Mouse (Mus musculus) kidney, embryonic 16.5 days (tissue): ENCODE data around the gene Ank2. TPM values are rescaled to one million over a fixed set of nuclear protein-coding genes. Genes with fewer than 3 reads are reported as not detected.
"Not testable (repeated sequence)": the region's sequence is repeated elsewhere in the genome, so short reads cannot be mapped to it uniquely, and the experiment has no call there.

Experiments used
- ATAC-seq: fragments of 200-750 bp; cut with Nextera tagmentation; 2 replicates; pipeline ENCODE4 v1.8.0; 2017; ENCODE audit warnings: moderate TSS enrichment; ENCODE audit not compliant: low FRiP score, low TSS enrichment
- H3K27ac ChIP-seq: fragments of 300-500 bp; sonication (generic); 2 replicates; pipeline ENCODE4 v1.5.1; 2014; ENCODE audit warnings: low read length
- H3K27me3 ChIP-seq: fragments of 300-500 bp; sonication (generic); 2 replicates; pipeline ENCODE4 v1.6.1; 2014; ENCODE audit warnings: low read length, control low read depth, mixed read lengths; ENCODE audit not compliant: insufficient read depth
- H3K36me3 ChIP-seq: fragments of 300-500 bp; sonication (generic); 2 replicates; pipeline ENCODE4 v1.6.1; 2014; ENCODE audit warnings: low read length, control low read depth, mixed read lengths; ENCODE audit not compliant: insufficient read depth
- H3K4me1 ChIP-seq: fragments of 300-500 bp; sonication (generic); 2 replicates; pipeline ENCODE4 v1.6.1; 2014; ENCODE audit warnings: low read length, control low read depth, mixed read lengths; ENCODE audit not compliant: insufficient read depth
- H3K4me2 ChIP-seq: fragments of 300-500 bp; sonication (generic); replicated peaks from 2 replicates; pipeline ENCODE4 v1.6.1; 2014; ENCODE audit warnings: low read depth, low read length
- H3K4me3 ChIP-seq: fragments of 300-500 bp; sonication (generic); 2 replicates; pipeline ENCODE4 v1.5.1; 2014; ENCODE audit warnings: mild to moderate bottlenecking, low read length
- H3K9ac ChIP-seq: fragments of 300-500 bp; sonication (generic); replicated peaks from 2 replicates; pipeline ENCODE4 v1.6.1; 2014; ENCODE audit warnings: low read length
- H3K9me3 ChIP-seq: fragments of 300-500 bp; sonication (generic); 2 replicates; pipeline ENCODE4 v1.6.1; 2016; ENCODE audit warnings: low read length, control low read depth
- WGBS: fragments of 180-500 bp; shearing (Covaris S2); extraction: QIAGEN DNeasy Blood & Tissue Kit; methylation state at CpG from one replicate; pipeline ENCODE4 v1.1.7; 2014; 5-methylcytosine and 5-hydroxymethylcytosine counted together
- polyA plus RNA-seq: library from polyadenylated mRNA; unstranded; fragments of >200 nt; fragmentation: Nextera tagmentation; extraction: Ambion mirVana; gene quantifications from 2 replicates; pipeline ENCODE4 v1.2.1, GENCODE M21; 2015

Gene Ank2
- polyA plus RNA-seq, 1 experiment from 2014 or later = 7.5 TPM

DNA sequence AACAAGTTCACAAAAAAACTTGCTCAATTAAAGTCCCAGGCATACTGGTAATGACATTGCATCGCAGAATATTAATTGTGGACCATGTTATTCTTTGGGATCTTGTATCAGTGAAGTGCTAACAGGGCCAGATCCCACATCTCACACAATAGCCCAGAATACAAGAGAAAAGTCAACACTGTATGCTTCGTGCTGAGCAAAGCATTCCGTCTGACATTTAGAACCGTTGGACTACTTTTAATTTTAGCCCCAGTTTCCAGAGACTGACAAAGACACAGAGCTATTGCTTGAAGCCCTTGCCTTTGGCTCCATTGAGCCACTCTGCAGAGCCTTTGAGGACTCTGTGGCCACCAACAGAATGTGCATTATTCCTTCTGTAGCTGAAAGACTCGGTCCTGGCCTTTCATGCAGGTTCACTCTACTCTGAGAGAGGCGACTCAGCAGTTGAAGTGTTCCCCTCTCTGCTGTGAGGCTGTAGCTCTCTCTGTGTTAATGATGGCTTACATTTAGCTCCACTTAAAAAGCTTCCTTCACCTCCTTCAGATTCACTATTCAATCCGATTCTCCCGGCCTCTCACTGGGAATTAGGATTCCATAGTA lies 153.2 kb downstream of the Ank2 start:
- ATAC-seq = no peak
- no peaks in the 10 kb centered on the region for H3K27me3 ChIP-seq
- WGBS = 77% methylated on average over 8 of the region's 8 CpGs

DNA sequence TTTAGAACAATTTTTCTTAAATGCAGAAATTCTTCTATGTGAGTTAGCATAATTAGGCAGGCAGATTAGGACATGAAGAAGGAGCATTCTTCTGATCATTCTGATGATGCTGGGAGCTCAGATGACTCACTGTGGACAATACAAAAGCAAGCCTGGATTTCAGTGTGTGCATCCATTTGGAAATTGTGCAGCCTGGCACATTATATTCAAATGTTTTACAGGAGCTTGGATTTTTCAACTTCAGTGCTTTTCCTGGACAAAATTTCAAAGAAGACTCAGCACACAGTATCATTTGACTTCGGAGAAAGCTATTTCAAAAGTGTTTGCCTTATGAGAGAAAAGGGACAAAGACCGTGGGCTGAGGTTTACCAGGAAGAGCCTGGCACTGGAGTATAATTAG lies 157.8 kb downstream of the Ank2 start:
- no peak for ATAC-seq
- WGBS = 82% methylated on average over 2 of the region's 2 CpGs

More for the DNA sequence above, 153.2 kb downstream of the Ank2 start:
- H3K4me1 ChIP-seq = no peaks in the 10 kb centered on the region
- H3K27ac ChIP-seq = no peak overlapping the region
- H3K4me2 ChIP-seq = no peak overlapping the region
- H3K9ac ChIP-seq = no peak overlapping the region
- no peak overlapping the region for H3K4me3 ChIP-seq
- H3K36me3 ChIP-seq = no peaks in the 10 kb centered on the region
- peaks cover 3% of the 10 kb centered on the region; the same call in 1 of the 2 replicates for H3K9me3 ChIP-seq

DNA sequence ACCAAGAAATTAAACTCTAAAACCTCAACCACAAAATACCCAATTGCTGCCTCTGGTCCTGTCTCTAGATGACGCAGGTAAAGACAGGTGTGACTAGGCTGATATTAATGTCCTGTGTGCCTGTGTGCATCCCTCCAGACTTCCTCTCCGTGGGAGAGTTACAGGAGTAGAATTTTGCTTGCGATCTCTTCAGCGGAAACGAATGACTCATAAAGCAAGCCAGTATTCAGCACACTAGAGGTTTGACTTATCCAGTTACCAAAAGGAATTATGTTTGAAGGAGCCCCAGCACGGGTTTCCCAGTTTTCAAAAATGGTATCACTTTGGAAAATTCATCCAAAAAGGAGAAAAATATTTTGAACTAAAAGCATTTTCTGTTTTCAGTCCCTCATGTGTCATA lies 164.3 kb downstream of the Ank2 start:
- ATAC-seq = no peak
- H3K36me3 ChIP-seq = no peaks in the 10 kb centered on the region
- no peaks in the 10 kb centered on the region for H3K27me3 ChIP-seq
- no peak overlapping the region for H3K4me2 ChIP-seq
- no peak overlapping the region for H3K4me3 ChIP-seq
- 79% methylated on average over 6 of the region's 6 CpGs for WGBS
- H3K9me3 ChIP-seq = no peaks in the 10 kb centered on the region
- H3K27ac ChIP-seq = no peak overlapping the region
- H3K9ac ChIP-seq = no peak overlapping the region
- no peaks in the 10 kb centered on the region for H3K4me1 ChIP-seq

More for the DNA sequence above, 157.8 kb downstream of the Ank2 start:
- Histone ChIP-seq H3K9ac (no peak overlapping the region), H3K27me3 (no peaks in the 10 kb centered on the region), H3K4me1 (no peaks in the 10 kb centered on the region), H3K4me3 (no peak overlapping the region), H3K4me2 (no peak overlapping the region), H3K27ac (no peak overlapping the region), H3K9me3 (no peaks in the 10 kb centered on the region), H3K36me3 (no peaks in the 10 kb centered on the region)

DNA sequence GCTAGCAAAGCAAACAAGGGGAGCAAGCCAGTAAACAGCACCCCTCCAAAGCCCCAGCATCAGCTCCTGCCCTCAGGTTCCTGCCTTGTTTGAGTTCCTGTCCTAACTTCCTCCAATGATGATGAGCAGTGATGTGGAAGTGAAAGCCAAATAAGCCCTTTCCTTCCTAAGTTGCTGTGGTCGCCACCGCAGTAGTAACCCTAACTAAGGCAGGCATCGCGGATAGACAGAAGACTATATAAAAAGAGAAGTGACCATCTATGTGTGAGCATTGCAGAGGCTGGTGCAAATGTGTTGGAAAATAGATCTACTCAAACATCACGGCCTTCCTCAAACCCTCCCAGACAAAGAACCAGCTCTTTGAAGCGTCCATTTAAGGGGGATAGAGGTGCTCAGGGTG lies 167.6 kb downstream of the Ank2 start:
- Histone ChIP-seq H3K4me1 (no peaks in the 10 kb centered on the region), H3K27me3 (no peaks in the 10 kb centered on the region), H3K4me2 (no peak overlapping the region), H3K27ac (no peak overlapping the region), H3K4me3 (no peak overlapping the region), H3K9ac (no peak overlapping the region), H3K9me3 (no peaks in the 10 kb centered on the region), H3K36me3 (no peaks in the 10 kb centered on the region)
- WGBS = 90% methylated on average over 6 of the region's 6 CpGs
- no peak for ATAC-seq

DNA sequence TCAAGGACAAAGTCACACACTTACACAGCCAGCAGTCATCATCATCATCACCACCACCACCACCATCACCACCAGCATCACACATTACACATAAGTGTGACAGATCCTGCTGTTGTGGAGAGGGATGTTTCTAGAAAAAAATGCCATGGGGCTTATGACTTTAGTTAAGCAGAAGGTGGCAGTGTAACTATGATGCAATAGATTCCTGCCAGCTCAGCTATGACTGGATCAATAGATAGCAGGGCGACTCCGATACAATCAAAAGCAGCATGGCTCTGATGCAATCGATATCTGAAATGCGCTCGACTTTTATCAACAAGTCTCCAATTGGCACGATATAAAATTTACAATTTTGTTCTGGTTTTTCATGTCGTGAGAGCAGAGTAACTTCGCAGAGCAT lies 172.8 kb downstream of the Ank2 start:
- Histone ChIP-seq H3K9me3 (no peaks in the 10 kb centered on the region), H3K27ac (no peak overlapping the region), H3K4me2 (no peak overlapping the region), H3K9ac (no peak overlapping the region), H3K27me3 (no peaks in the 10 kb centered on the region), H3K36me3 (no peaks in the 10 kb centered on the region), H3K4me3 (no peak overlapping the region), H3K4me1 (no peaks in the 10 kb centered on the region)
- ATAC-seq = no peak
- WGBS = 89% methylated on average over 8 of the region's 8 CpGs

DNA sequence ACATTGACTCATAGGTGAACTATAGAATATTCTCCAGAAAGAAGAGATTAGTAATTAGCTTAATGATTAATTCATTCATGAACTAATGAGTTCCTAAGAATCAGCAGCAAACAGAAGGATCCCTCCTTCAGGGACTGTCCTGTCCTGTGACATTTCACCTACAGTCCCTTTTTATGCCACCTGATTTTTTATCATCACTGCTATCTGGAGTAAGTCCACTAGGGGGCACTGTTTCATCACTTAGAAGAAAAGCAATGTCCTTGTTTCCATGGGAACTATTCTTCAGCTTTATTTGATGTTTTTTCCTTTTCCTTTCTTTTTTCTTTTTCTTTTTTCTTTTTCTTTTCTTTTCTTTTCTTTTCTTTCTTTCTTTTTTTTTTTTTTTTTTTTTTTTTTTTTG lies 176.3 kb downstream of the Ank2 start:
- Histone ChIP-seq H3K9me3 (no peaks in the 10 kb centered on the region), H3K27me3 (no peaks in the 10 kb centered on the region), H3K4me1 (no peaks in the 10 kb centered on the region), H3K4me3 (no peak overlapping the region), H3K36me3 (no peaks in the 10 kb centered on the region), H3K27ac (no peak overlapping the region), H3K9ac (no peak overlapping the region), H3K4me2 (no peak overlapping the region)
- ATAC-seq = no peak

DNA sequence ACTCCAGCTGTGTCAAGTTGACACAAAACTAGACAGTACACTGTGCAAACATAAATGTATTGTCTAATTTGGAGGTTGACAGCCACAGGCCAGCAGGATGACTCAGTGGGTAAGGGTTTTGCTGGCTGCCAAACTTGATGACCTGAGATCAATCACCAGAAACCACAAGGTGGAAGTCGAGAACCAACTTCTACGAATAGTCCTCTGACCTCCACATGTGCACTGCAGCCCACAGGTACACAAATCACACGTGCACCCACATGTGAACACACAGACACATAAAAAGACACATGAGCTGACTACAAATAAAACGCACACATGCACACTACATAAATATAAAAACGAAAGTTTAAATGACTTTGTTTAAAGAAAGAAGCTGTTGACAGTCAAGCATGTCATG lies 177.5 kb downstream of the Ank2 start:
- Histone ChIP-seq H3K27me3 (no peaks in the 10 kb centered on the region), H3K9me3 (no peaks in the 10 kb centered on the region), H3K27ac (no peak overlapping the region), H3K4me1 (no peaks in the 10 kb centered on the region), H3K36me3 (no peaks in the 10 kb centered on the region), H3K4me2 (no peak overlapping the region), H3K4me3 (no peak overlapping the region), H3K9ac (no peak overlapping the region)
- 32% methylated on average over 5 of the region's 5 CpGs for WGBS
- no peak for ATAC-seq

DNA sequence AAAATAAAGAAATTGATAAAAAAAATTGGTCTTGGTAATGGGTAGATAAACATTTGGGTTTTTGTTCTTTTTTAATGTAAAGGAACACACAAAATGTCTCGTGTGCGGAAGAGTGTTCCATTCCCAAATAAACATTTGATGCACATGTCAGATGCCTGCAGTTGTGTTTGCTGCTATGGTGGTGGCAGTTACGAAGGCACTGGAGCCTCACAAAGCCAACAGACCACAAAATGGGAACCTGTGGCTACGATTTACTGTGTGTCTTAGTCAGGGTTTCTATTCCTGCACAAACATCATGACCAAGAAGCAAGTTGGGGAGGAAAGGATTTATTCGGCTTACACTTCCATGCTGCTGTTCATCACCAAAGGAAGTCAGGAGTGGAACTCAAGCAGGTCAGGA lies 178.1 kb downstream of the Ank2 start:
- not testable (repeated sequence) for H3K9me3 ChIP-seq, H3K36me3 ChIP-seq, H3K27me3 ChIP-seq, H3K4me2 ChIP-seq, H3K4me3 ChIP-seq, ATAC-seq, H3K9ac ChIP-seq, H3K4me1 ChIP-seq, H3K27ac ChIP-seq
- WGBS = 44% methylated on average over 5 of the region's 5 CpGs

DNA sequence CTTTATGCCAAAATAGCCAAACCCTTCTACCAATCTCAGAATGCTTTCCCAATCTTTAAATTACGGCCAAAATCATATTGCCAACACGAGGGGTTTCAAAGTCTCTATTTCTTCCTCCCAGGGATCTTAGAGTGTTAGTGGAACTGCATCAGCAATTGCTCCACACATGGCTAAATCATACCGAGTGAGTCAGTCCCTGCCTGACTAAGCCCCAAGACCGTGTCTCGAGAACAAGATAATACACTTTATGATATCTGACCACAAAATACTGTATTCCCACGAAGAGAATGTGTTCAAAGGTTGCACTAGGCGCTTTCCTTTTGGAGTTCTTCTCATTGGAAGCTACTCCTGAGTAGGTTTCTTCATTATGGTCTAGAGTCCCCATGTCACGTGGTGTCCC lies 178.8 kb downstream of the Ank2 start:
- H3K9ac ChIP-seq = no peak overlapping the region
- H3K4me1 ChIP-seq = no peaks in the 10 kb centered on the region
- no peak overlapping the region for H3K27ac ChIP-seq
- H3K4me3 ChIP-seq = no peak overlapping the region
- WGBS = 86% methylated on average over 8 of the region's 8 CpGs
- H3K27me3 ChIP-seq = no peaks in the 10 kb centered on the region
- H3K36me3 ChIP-seq = no peaks in the 10 kb centered on the region
- no peaks in the 10 kb centered on the region for H3K9me3 ChIP-seq
- no peak overlapping the region for H3K4me2 ChIP-seq
- ATAC-seq = no peak

DNA sequence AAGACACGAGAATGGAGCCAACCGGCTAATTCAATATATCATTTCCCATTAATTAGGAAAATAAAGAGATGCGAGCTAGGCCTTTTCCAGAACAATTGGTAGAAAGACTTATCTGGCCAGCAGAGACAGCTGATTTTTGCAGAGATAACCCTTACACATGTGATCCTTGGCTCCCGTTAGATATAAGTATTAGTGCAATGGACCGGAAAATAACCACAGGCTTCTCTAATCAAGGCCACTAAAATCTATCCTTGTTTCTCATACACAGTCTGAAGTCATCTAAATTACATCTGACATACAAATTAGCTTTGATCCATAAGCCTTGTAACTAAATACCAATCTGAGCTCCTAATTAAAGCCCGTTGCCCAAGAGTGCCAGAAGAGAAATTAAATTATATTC lies 181.5 kb downstream of the Ank2 start:
- Histone ChIP-seq H3K4me1 (no peaks in the 10 kb centered on the region), H3K9ac (no peak overlapping the region), H3K9me3 (no peaks in the 10 kb centered on the region), H3K4me3 (no peak overlapping the region), H3K27me3 (no peaks in the 10 kb centered on the region), H3K27ac (no peak overlapping the region), H3K4me2 (no peak overlapping the region), H3K36me3 (no peaks in the 10 kb centered on the region)
- WGBS = 71% methylated on average over 6 of the region's 6 CpGs
- no peak for ATAC-seq
